Mouse (Mus musculus) heart, adult 2 months (tissue): ENCODE data around the gene Kxd1. TPM values are rescaled to one million over a fixed set of nuclear protein-coding genes. Genes with fewer than 3 reads are reported as not detected.

ENCODE experiments used
- DNase-seq, 2 experiments: peaks; one replicate each; pipeline ENCODE4 v3.0.0; 2021
- H3K27ac ChIP-seq: fragments of 200-600 bp; 2 replicates; pipeline ENCODE4 v1.8.1; 2022
- H3K27me3 ChIP-seq: fragments of 200-500 bp; 2 replicates; pipeline ENCODE4 v1.6.1; 2012; ENCODE audit warnings: mild to moderate bottlenecking, low read length, inconsistent platforms, mixed read lengths; ENCODE audit not compliant: control insufficient read depth, insufficient read depth
- H3K36me3 ChIP-seq: fragments of 200-500 bp; 2 replicates; pipeline ENCODE4 v1.6.1; 2012; ENCODE audit warnings: low read length, inconsistent platforms; ENCODE audit not compliant: control insufficient read depth, insufficient read depth
- H3K4me1 ChIP-seq: fragments of 200-500 bp; 2 replicates; pipeline ENCODE4 v1.6.1; 2011; ENCODE audit warnings: low read length; ENCODE audit not compliant: control insufficient read depth, insufficient read depth
- H3K4me3 ChIP-seq: fragments of 200-600 bp; 2 replicates; pipeline ENCODE4 v1.8.1; 2022
- H3K79me2 ChIP-seq: fragments of 200-500 bp; replicated peaks from 2 replicates; pipeline ENCODE4 v1.6.1; 2012; ENCODE audit warnings: mild to moderate bottlenecking, inconsistent platforms, low read length, moderate library complexity, mixed read lengths; ENCODE audit not compliant: control insufficient read depth, insufficient read depth
- H3K9ac ChIP-seq: fragments of 200-500 bp; 2 replicates; pipeline ENCODE4 v1.6.1; 2012; ENCODE audit warnings: low read depth, mild to moderate bottlenecking, control low read depth, inconsistent platforms, low read length, mixed read lengths
- CTCF ChIP-seq: fragments of 200-600 bp; IDR thresholded peaks from 2 replicates; pipeline ENCODE4 v1.8.1; 2022; ENCODE audit warnings: antibody characterized with exemption, mild to moderate bottlenecking, moderate library complexity
- EP300 ChIP-seq: fragments of 200-500 bp; IDR thresholded peaks from 2 replicates; pipeline ENCODE4 v1.6.1; 2011; ENCODE audit warnings: low read depth, low read length, control low read depth; ENCODE audit not compliant: insufficient read depth
- POLR2A ChIP-seq: fragments of 200-500 bp; IDR thresholded peaks from 2 replicates; pipeline ENCODE4 v1.6.1; 2011; ENCODE audit warnings: mild to moderate bottlenecking, low read depth, low read length, control low read depth; ENCODE audit not compliant: insufficient read depth
- WGBS: fragments of 180-500 bp; shearing (Covaris S2); methylation state at CpG from one replicate; pipeline ENCODE4 v1.1.7; 2018; 5-methylcytosine and 5-hydroxymethylcytosine counted together
- intact Hi-C: fragments of 180-260 bp; cut with DNase I; formaldehyde crosslinking; loops from one replicate; pipeline ENCODE4 v1.15.1; 2025
- polyA plus RNA-seq: library from polyadenylated mRNA; depleted of rRNA; stranded (reverse); fragments of >200 nt; gene quantifications from 2 replicates; pipeline ENCODE4 v1.2.3, GENCODE M21; 2012
- total RNA-seq, 2 experiments: library from RNA; stranded (reverse); gene quantifications; 2 replicates each; pipeline ENCODE4 v1.2.3; 2021

The Kxd1 gene
- total and polyA plus RNA-seq, 3 experiments, result 80.4 to 121 (median 99.4) TPM

GRCm38 (mm10) chr8:70546412-70546811 lies 18.7 kb upstream of the Kxd1 start:
- intact Hi-C loops, result loop anchor here (10.0 kb wide), 1 partner anchor 48 kb away; the partner anchor contains the start of gene Isyna1
- H3K9ac ChIP-seq, result no peak overlapping the region
- no peak for TF ChIP-seq EP300
- TF ChIP-seq CTCF, result no peak
- no peak for TF ChIP-seq POLR2A
- no peak overlapping the region for H3K27ac ChIP-seq
- H3K36me3 ChIP-seq, result no peaks in the 10 kb centered on the region; the same call in 1 of the 2 replicates
- no peaks in the 10 kb centered on the region for H3K27me3 ChIP-seq
- 76% methylated on average over 4 of the region's 4 CpGs for WGBS
- H3K4me3 ChIP-seq, result no peak overlapping the region
- H3K79me2 ChIP-seq, result peaks cover 1% of the 10 kb centered on the region; the same call in 1 of the 2 replicates
- H3K4me1 ChIP-seq, result peaks cover 33% of the 10 kb centered on the region
- DNase-seq, result no peak

- H3K27ac ChIP-seq, result peak overlapping the region; percentile 40
- TF ChIP-seq POLR2A (no peak), EP300 (peak; percentile 39; the same call in 1 of the 2 replicates), CTCF (peak; percentile 76)
- no peak overlapping the region for H3K9ac ChIP-seq
- peaks cover 36% of the 10 kb centered on the region for H3K4me1 ChIP-seq
- peaks cover 3% of the 10 kb centered on the region for H3K79me2 ChIP-seq
- WGBS, result 21% methylated on average over 6 of the region's 6 CpGs
- intact Hi-C loops, result loop anchor here (10.0 kb wide), 1 partner anchor 51 kb away; the partner anchor contains the start of gene Isyna1
- H3K27me3 ChIP-seq, result no peaks in the 10 kb centered on the region
- no peak overlapping the region for H3K4me3 ChIP-seq
- peak; percentile 58 to 76 for DNase-seq
- no peaks in the 10 kb centered on the region; the same call in 1 of the 2 replicates for H3K36me3 ChIP-seq
These were observed 16.5 kb upstream of the Kxd1 start for GRCm38 (mm10) chr8:70544200-70544687.

GRCm38 (mm10) chr8:70541081-70541480 lies 13.3 kb upstream of the Kxd1 start:
- intact Hi-C loops, result loop anchor here (10.0 kb wide), 1 partner anchor 54 kb away; the partner anchor contains the start of gene Isyna1
- no peaks in the 10 kb centered on the region for H3K27me3 ChIP-seq
- H3K4me1 ChIP-seq, result peaks cover 29% of the 10 kb centered on the region
- no peak for DNase-seq
- no peak overlapping the region; the same call in 1 of the 2 replicates for H3K9ac ChIP-seq
- peak overlapping the region; percentile 93 for H3K27ac ChIP-seq
- H3K4me3 ChIP-seq, result no peak overlapping the region
- H3K36me3 ChIP-seq, result no peaks in the 10 kb centered on the region; the same call in 1 of the 2 replicates
- TF ChIP-seq CTCF (peak; percentile 14; the same call in 1 of the 2 replicates), EP300 (no peak), POLR2A (no peak)
- 42% methylated on average over 5 of the region's 5 CpGs for WGBS
- H3K79me2 ChIP-seq, result peaks cover 3% of the 10 kb centered on the region

GRCm38 (mm10) chr8:70540507-70541071 lies 12.8 kb upstream of the Kxd1 start:
- no peaks in the 10 kb centered on the region for H3K27me3 ChIP-seq
- intact Hi-C loops, result loop anchor here (10.0 kb wide), 1 partner anchor 54 kb away; the partner anchor contains the start of gene Isyna1
- H3K4me3 ChIP-seq, result peak overlapping the region; percentile 85
- DNase-seq, result no peak
- WGBS, result 18% methylated on average over 7 of the region's 7 CpGs
- no peaks in the 10 kb centered on the region; the same call in 1 of the 2 replicates for H3K36me3 ChIP-seq
- H3K79me2 ChIP-seq, result peaks cover 3% of the 10 kb centered on the region
- TF ChIP-seq POLR2A, result no peak
- no peak for TF ChIP-seq CTCF
- TF ChIP-seq EP300, result no peak
- H3K27ac ChIP-seq, result peak overlapping the region; percentile 93
- peaks cover 29% of the 10 kb centered on the region for H3K4me1 ChIP-seq
- H3K9ac ChIP-seq, result peak overlapping the region; percentile 83

GRCm38 (mm10) chr8:70540013-70540506 lies 12.3 kb upstream of the Kxd1 start:
- Histone ChIP-seq H3K4me3 (peak overlapping the region; percentile 85), H3K9ac (peak overlapping the region; percentile 83), H3K4me1 (peaks cover 29% of the 10 kb centered on the region), H3K27ac (peak overlapping the region; percentile 93), H3K36me3 (no peaks in the 10 kb centered on the region; the same call in 1 of the 2 replicates), H3K79me2 (peaks cover 3% of the 10 kb centered on the region), H3K27me3 (no peaks in the 10 kb centered on the region)
- intact Hi-C loops, result loop anchor here (10.0 kb wide), 1 partner anchor 55 kb away; the partner anchor contains the start of gene Isyna1
- peak in 1 of 2 experiments; percentile 42 for DNase-seq
- WGBS, result under 1% methylated on average over 4 of the region's 4 CpGs
- TF ChIP-seq POLR2A, result no peak
- TF ChIP-seq CTCF, result no peak
- no peak for TF ChIP-seq EP300
